Mouse (Mus musculus) embryonic facial prominence, embryonic 12.5 days (tissue): ENCODE results near the gene Brd3. TPM values are rescaled to one million over a fixed set of nuclear protein-coding genes. Genes with fewer than 3 reads are reported as not detected.

Experiments
- ATAC-seq: fragments of 200-750 bp; cut with Nextera tagmentation; 2 replicates; pipeline ENCODE4 v1.8.0; 2017; ENCODE audit not compliant: insufficient number of reproducible peaks, insufficient read depth, low FRiP score, low TSS enrichment
- H3K27ac ChIP-seq: fragments of 300-500 bp; sonication (generic); 2 replicates; pipeline ENCODE4 v1.5.1; 2016; ENCODE audit warnings: mild to moderate bottlenecking
- H3K27me3 ChIP-seq: fragments of 300-500 bp; sonication (generic); 2 replicates; pipeline ENCODE4 v1.6.1; 2016; ENCODE audit warnings: mild to moderate bottlenecking, moderate library complexity
- H3K36me3 ChIP-seq: fragments of 300-500 bp; sonication (generic); 2 replicates; pipeline ENCODE4 v1.6.1; 2016; ENCODE audit warnings: mild to moderate bottlenecking
- H3K4me1 ChIP-seq: fragments of 300-500 bp; sonication (generic); 2 replicates; pipeline ENCODE4 v1.6.1; 2016
- H3K4me2 ChIP-seq: fragments of 300-500 bp; sonication (generic); replicated peaks from 2 replicates; pipeline ENCODE4 v1.6.1; 2016; ENCODE audit warnings: mild to moderate bottlenecking, moderate library complexity
- H3K4me3 ChIP-seq: fragments of 300-500 bp; sonication (generic); 2 replicates; pipeline ENCODE4 v1.5.1; 2016; ENCODE audit warnings: mild to moderate bottlenecking
- H3K9ac ChIP-seq: fragments of 300-500 bp; sonication (generic); 2 replicates; pipeline ENCODE4 v1.6.1; 2016; ENCODE audit warnings: mild to moderate bottlenecking, moderate library complexity
- H3K9me3 ChIP-seq: fragments of 300-500 bp; sonication (generic); 2 replicates; pipeline ENCODE4 v1.6.1; 2016; ENCODE audit warnings: mild to moderate bottlenecking, moderate library complexity
- WGBS: fragments of 180-500 bp; shearing (Covaris S2); methylation state at CpG from one replicate; pipeline ENCODE4 v1.1.7; 2016; 5-methylcytosine and 5-hydroxymethylcytosine counted together
- microRNA-seq: library from miRNA; unstranded; fragments of <30 nt; microRNA quantifications from one replicate; pipeline ENCODE4, GENCODE M21; 2017
- polyA plus RNA-seq: library from polyadenylated mRNA; unstranded; fragments of >200 nt; fragmentation: Nextera tagmentation; extraction: Ambion mirVana; gene quantifications from 2 replicates; pipeline ENCODE4 v1.2.1, GENCODE M21; 2016

The Brd3 gene
- polyA plus RNA-seq, 1 experiment from 2014 or later: 144 TPM

GRCm38 (mm10) chr2:27405094-27405884 lies 102.2 kb downstream of the Brd3 start:
- no peak for ATAC-seq
- Histone ChIP-seq H3K9ac (0 out of 2 replicates have a peak overlapping the region, but pooled peaks have one; percentile 15), H3K4me1 (peaks cover 22% of the 10 kb centered on the region), H3K27me3 (no peaks in the 10 kb centered on the region), H3K36me3 (no peaks in the 10 kb centered on the region), H3K9me3 (no peaks in the 10 kb centered on the region), H3K4me2 (no peak overlapping the region), H3K4me3 (no peak overlapping the region), H3K27ac (0 out of 2 replicates have a peak overlapping the region, but pooled peaks have one; percentile 30)
- 37% methylated on average over 5 of the region's 5 CpGs for WGBS

- Histone ChIP-seq H3K9me3 (peaks cover 1% of the 10 kb centered on the region; the same call in 1 of the 2 replicates), H3K9ac (0 out of 2 replicates have a peak overlapping the region, but pooled peaks have one; percentile 15), H3K27ac (0 out of 2 replicates have a peak overlapping the region, but pooled peaks have one; percentile 30), H3K4me1 (peaks cover 22% of the 10 kb centered on the region), H3K4me3 (no peak overlapping the region), H3K27me3 (no peaks in the 10 kb centered on the region), H3K36me3 (0 out of 2 replicates have a peak, but pooled peaks cover 2% of the 10 kb centered on the region), H3K4me2 (no peak overlapping the region)
- ATAC-seq: no peak
- WGBS: 40% methylated on average over 6 of the region's 6 CpGs
These were observed 102.9 kb downstream of the Brd3 start for GRCm38 (mm10) chr2:27404375-27405093.

DNA sequence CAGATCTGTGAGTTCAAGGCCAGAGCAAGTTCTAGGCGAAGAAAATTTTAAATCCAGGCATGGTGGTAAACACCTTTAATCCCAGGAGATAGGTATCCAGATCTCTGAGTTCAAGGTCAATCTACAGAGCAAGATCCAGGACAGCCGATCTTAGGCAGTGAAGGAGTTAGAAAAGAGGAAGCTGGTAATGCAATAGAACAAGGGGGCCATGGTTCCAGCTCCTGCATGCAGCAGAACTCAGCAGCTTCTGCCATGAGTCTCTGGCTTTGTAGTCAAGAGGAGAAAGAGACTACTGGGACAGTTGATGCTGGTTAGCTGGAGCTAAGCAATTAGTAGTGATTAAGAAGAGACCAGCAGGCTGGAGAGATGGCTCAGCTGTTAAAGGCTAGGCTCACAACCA lies 105.9 kb downstream of the Brd3 start:
- H3K9ac ChIP-seq: no peak overlapping the region
- peaks cover 6% of the 10 kb centered on the region; the same call in 1 of the 2 replicates for H3K9me3 ChIP-seq
- H3K27ac ChIP-seq: no peak overlapping the region
- 79% methylated on average over 2 of the region's 2 CpGs for WGBS
- no peaks in the 10 kb centered on the region for H3K27me3 ChIP-seq
- H3K36me3 ChIP-seq: 0 out of 2 replicates have a peak, but pooled peaks cover 2% of the 10 kb centered on the region
- no peak overlapping the region for H3K4me3 ChIP-seq
- no peak for ATAC-seq
- H3K4me2 ChIP-seq: no peak overlapping the region
- H3K4me1 ChIP-seq: peaks cover 27% of the 10 kb centered on the region

- no peak overlapping the region for H3K27ac ChIP-seq
- no peak overlapping the region for H3K4me2 ChIP-seq
- 0 out of 2 replicates have a peak, but pooled peaks cover 2% of the 10 kb centered on the region for H3K36me3 ChIP-seq
- peaks cover 6% of the 10 kb centered on the region; the same call in 1 of the 2 replicates for H3K9me3 ChIP-seq
- H3K9ac ChIP-seq: no peak overlapping the region
- H3K27me3 ChIP-seq: no peaks in the 10 kb centered on the region
- peaks cover 31% of the 10 kb centered on the region for H3K4me1 ChIP-seq
- WGBS: 89% methylated on average over 2 of the region's 2 CpGs
- no peak overlapping the region for H3K4me3 ChIP-seq
- no peak for ATAC-seq
These were observed 107.4 kb downstream of the Brd3 start for GRCm38 (mm10) chr2:27400083-27400482.

DNA sequence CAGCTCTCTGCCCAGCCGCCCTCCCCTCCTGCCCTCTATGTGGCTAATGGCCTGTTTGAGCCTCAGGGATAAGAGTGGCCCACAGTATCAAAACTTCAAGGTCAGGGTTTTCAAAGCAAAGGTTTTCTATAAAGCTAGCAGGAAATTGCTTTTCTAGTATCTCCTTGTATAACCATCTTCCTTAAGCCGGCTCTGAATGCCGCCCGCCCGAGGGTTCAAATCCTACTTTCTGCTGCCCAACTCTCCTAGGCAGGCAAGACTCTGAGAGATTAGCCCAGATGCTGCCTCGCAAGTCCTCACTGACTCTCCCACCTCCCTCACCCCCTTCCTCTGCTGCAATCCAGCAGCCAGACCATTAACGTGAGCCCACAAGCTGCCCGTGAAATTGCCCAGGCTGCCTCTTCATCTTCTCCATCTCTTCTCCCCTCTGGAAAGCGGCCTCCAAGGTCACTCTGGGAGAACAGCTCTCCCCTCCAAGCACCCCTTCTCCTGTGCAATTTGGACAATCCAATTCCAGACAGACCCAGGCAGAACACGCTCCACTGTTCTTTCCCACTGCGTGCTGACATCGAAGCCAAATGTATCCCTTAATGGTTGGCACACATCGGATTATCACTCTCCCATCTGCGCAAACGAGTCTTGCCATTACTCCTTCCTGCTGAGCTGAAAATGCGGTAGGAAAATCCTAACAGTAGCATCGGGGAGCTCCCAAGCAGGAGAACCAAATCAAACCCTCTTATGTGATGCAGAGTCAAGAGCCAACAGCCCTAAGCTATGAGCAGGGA lies 110.6 kb downstream of the Brd3 start:
- H3K36me3 ChIP-seq: 0 out of 2 replicates have a peak, but pooled peaks cover 2% of the 10 kb centered on the region
- no peak overlapping the region for H3K9ac ChIP-seq
- no peaks in the 10 kb centered on the region for H3K27me3 ChIP-seq
- H3K4me1 ChIP-seq: peaks cover 37% of the 10 kb centered on the region
- H3K27ac ChIP-seq: no peak overlapping the region
- no peak for ATAC-seq
- H3K4me2 ChIP-seq: no peak overlapping the region
- WGBS: 58% methylated on average over 17 of the region's 17 CpGs
- H3K9me3 ChIP-seq: peaks cover 6% of the 10 kb centered on the region; the same call in 1 of the 2 replicates
- H3K4me3 ChIP-seq: no peak overlapping the region

Small RNAs within 50 kb of the gene (microRNA-seq; reads per million reads assigned to microRNA genes)
- not detected for gene Gm24049
- gene Mir7578: not detected

Other genes with a start within 250 kb of the Brd3 start
- 9.0 and 9.8 TPM in 2 replicates for gene Vav2, start 80.6 kb downstream of the Brd3 start, polyA plus RNA-seq
- gene Brd3os, start 65.3 kb downstream of the Brd3 start, polyA plus RNA-seq: 14.6 and 15.8 TPM in 2 replicates
- gene Wdr5, start 7.5 kb upstream of the Brd3 start, polyA plus RNA-seq: 66.7 and 66.8 TPM in 2 replicates
- gene Rxra, start 168.8 kb upstream of the Brd3 start, polyA plus RNA-seq: 14.7 and 15.9 TPM in 2 replicates